Mouse (Mus musculus) lung, postnatal 0 days (tissue): ENCODE data around the gene Agbl4.

Source experiments
- CTCF ChIP-seq: IDR thresholded peaks from 2 replicates; pipeline ENCODE4 v1.5.1; 2016; ENCODE audit warnings: antibody characterized with exemption, mild to moderate bottlenecking
- EP300 ChIP-seq: IDR thresholded peaks from 2 replicates; pipeline ENCODE4 v1.6.1; 2016; ENCODE audit warnings: antibody characterized with exemption, mild to moderate bottlenecking, control low read depth

GRCm38 (mm10) chr4:111686951-111687350 is 1289.5 kb downstream of the Agbl4 start:
- TF ChIP-seq CTCF (peak; percentile 83), EP300 (no peak)
